ENCODE assay signal across 15 mouse cellular contexts in genomic region chrX:58514925-58515324, GRCm38 (mm10).
DNase-seq lines count a peak whose midpoint lies in the region; ATAC-seq and TF ChIP-seq lines count a peak whose summit lies in the region.
"Had no signal": no experiment of that assay in that cellular context is flagged by ENCODE, and none has a peak within 500 bp of the region (broad histone marks: within the 10 kb centered on the region; RNA-seq: fewer than 3 reads in every experiment).

No protein-coding gene starts in this region.

- H3K27me3 ChIP-seq in kidney, postnatal 0 days (ENCODE audit: insufficient read depth, low read length) = no peaks in the 10 kb centered on the region
- no peaks in the 10 kb centered on the region for H3K27me3 ChIP-seq in kidney, adult 2 months (replicated peaks; ENCODE audit: control insufficient read depth, insufficient read depth, low read length)
- H3K27me3 ChIP-seq in midbrain, postnatal 0 days (ENCODE audit: insufficient read depth, low read length) = no peaks in the 10 kb centered on the region
- H3K27me3 ChIP-seq in midbrain, embryonic 13.5 days = no peaks in the 10 kb centered on the region
- H3K27me3 ChIP-seq: hindbrain, embryonic 13.5 days; limb, embryonic 15.5 days had no signal

- 46% methylated on average over 5 of the region's 5 CpGs for WGBS in kidney, postnatal 0 days
- WGBS in kidney, adult 2 months = 35% methylated on average over 5 of the region's 5 CpGs
- WGBS in midbrain, postnatal 0 days = 54% methylated on average over 5 of the region's 5 CpGs
- WGBS in midbrain, embryonic 13.5 days = 56% methylated on average over 5 of the region's 5 CpGs

- no peaks in the 10 kb centered on the region for H3K36me3 ChIP-seq in kidney, postnatal 0 days (ENCODE audit: insufficient read depth, low read length)
- no peaks in the 10 kb centered on the region for H3K36me3 ChIP-seq in kidney, adult 2 months (ENCODE audit: control insufficient read depth, insufficient read depth, low read length)
- H3K36me3 ChIP-seq in midbrain, postnatal 0 days (ENCODE audit: insufficient read depth, low read length) = no peaks in the 10 kb centered on the region
- no peaks in the 10 kb centered on the region for H3K36me3 ChIP-seq in midbrain, embryonic 13.5 days
- H3K36me3 ChIP-seq: hindbrain, embryonic 13.5 days; limb, embryonic 15.5 days had no signal

- no peak for ATAC-seq in kidney, postnatal 0 days (replicated peaks; ENCODE audit: low FRiP score, low read depth)
- ATAC-seq in midbrain, postnatal 0 days (ENCODE audit: low FRiP score) = no peak
- ATAC-seq in midbrain, embryonic 13.5 days = no peak
- ATAC-seq: activated CD4-positive, CD25-positive, alpha-beta regulatory T cell, adult 4 months had no signal

- no peak overlapping the region for H3K27ac ChIP-seq in kidney, postnatal 0 days
- no peak overlapping the region for H3K27ac ChIP-seq in kidney, adult 2 months (ENCODE audit: insufficient read depth, low read depth, low read length)
- H3K27ac ChIP-seq in midbrain, postnatal 0 days (ENCODE audit: low read depth, low read length) = no peak overlapping the region
- no peak overlapping the region for H3K27ac ChIP-seq in midbrain, embryonic 13.5 days
- H3K27ac ChIP-seq: hindbrain, embryonic 13.5 days; limb, embryonic 15.5 days had no signal

- TF ChIP-seq CTCF in kidney, postnatal 0 days (IDR thresholded peaks at IDR 0.05; ENCODE audit: low read depth) = peak; percentile 32; the same call in 1 of the 2 replicates
- no peak for TF ChIP-seq CTCF in kidney, adult 2 months (conservative IDR thresholded peaks at IDR 0.05; ENCODE audit: insufficient read depth, insufficient read length, low read depth, low read length)
- TF ChIP-seq CTCF in midbrain, postnatal 0 days (IDR thresholded peaks at IDR 0.05) = peak; percentile 67

- no peak overlapping the region for H3K4me3 ChIP-seq in kidney, postnatal 0 days (replicated peaks; ENCODE audit: low read depth, low read length)
- no peak overlapping the region for H3K4me3 ChIP-seq in kidney, adult 2 months (ENCODE audit: insufficient read depth, low read depth, low read length)
- no peak overlapping the region for H3K4me3 ChIP-seq in midbrain, postnatal 0 days (ENCODE audit: low read depth, low read length)
- no peak overlapping the region for H3K4me3 ChIP-seq in midbrain, embryonic 13.5 days (replicated peaks)
- H3K4me3 ChIP-seq: hindbrain, embryonic 13.5 days; limb, embryonic 15.5 days had no signal

- no peaks in the 10 kb centered on the region for H3K4me1 ChIP-seq in kidney, postnatal 0 days (replicated peaks; ENCODE audit: insufficient read depth, low read length)
- no peaks in the 10 kb centered on the region for H3K4me1 ChIP-seq in kidney, adult 2 months (ENCODE audit: control insufficient read depth, insufficient read depth, low read length)
- no peaks in the 10 kb centered on the region for H3K4me1 ChIP-seq in midbrain, postnatal 0 days (ENCODE audit: insufficient read depth, low read length)
- H3K4me1 ChIP-seq in midbrain, embryonic 13.5 days (replicated peaks) = no peaks in the 10 kb centered on the region
- H3K4me1 ChIP-seq: hindbrain, embryonic 13.5 days; limb, embryonic 15.5 days had no signal

- no peaks in the 10 kb centered on the region for H3K9me3 ChIP-seq in kidney, postnatal 0 days (replicated peaks; ENCODE audit: low read length)
- no peaks in the 10 kb centered on the region for H3K9me3 ChIP-seq in midbrain, postnatal 0 days (ENCODE audit: low read length)
- H3K9me3 ChIP-seq in midbrain, embryonic 13.5 days = no peaks in the 10 kb centered on the region
- H3K9me3 ChIP-seq: hindbrain, embryonic 13.5 days; limb, embryonic 15.5 days had no signal

- no peak for TF ChIP-seq POLR2A in kidney, adult 2 months (IDR thresholded peaks at IDR 0.05; ENCODE audit: low read depth, low read length)

- peak; percentile 2 for DNase-seq in kidney, postnatal 0 days (ENCODE audit: low spot score)
- no peak for DNase-seq in kidney, adult 2 months
- peak; percentile 61 for DNase-seq in midbrain, postnatal 0 days (ENCODE audit: low spot score)
- peak; percentile 38 for DNase-seq in brain, adult 2 months (ENCODE audit: low read depth, low spot score)
- peak; percentile 27 for DNase-seq in retina, embryonic 14.5 days (ENCODE audit: low spot score)
- DNase-seq in kidney, postnatal 4 days = no peak
- DNase-seq: cerebellum, postnatal 25 days; kidney, postnatal 36 days; lung, postnatal 36 days; thymus, adult 18-20 months had no signal

- no peak overlapping the region for H3K9ac ChIP-seq in kidney, postnatal 0 days (ENCODE audit: low read depth, low read length)
- no peak overlapping the region for H3K9ac ChIP-seq in midbrain, postnatal 0 days (replicated peaks; ENCODE audit: low read length, poor library complexity, severe bottlenecking)
- H3K9ac ChIP-seq in midbrain, embryonic 13.5 days (replicated peaks) = no peak overlapping the region
- H3K9ac ChIP-seq: hindbrain, embryonic 13.5 days; limb, embryonic 15.5 days had no signal

- no peak overlapping the region for H3K4me2 ChIP-seq in kidney, postnatal 0 days (ENCODE audit: low read length)
- H3K4me2 ChIP-seq in midbrain, postnatal 0 days (ENCODE audit: low read depth, low read length, poor library complexity, severe bottlenecking) = no peak overlapping the region
- no peak overlapping the region for H3K4me2 ChIP-seq in midbrain, embryonic 13.5 days (replicated peaks)
- H3K4me2 ChIP-seq: heart, embryonic 11.5 days; hindbrain, embryonic 13.5 days; limb, embryonic 15.5 days had no signal

Comparison
In these comparisons a context has a peak if more than half of its experiments do, and no peak if none do; other contexts are left out.
1. DNase-seq: peak in kidney, postnatal 0 days (single experiment), midbrain, postnatal 0 days (single experiment), brain, adult 2 months (single experiment) and retina, embryonic 14.5 days (single experiment); none in kidney, adult 2 months (single experiment) and kidney, postnatal 4 days (0 of 2).